Mouse (Mus musculus) layer of hippocampus, adult 11-12 months (tissue): ENCODE measurements around the gene Dnah3.

Source experiments
- DNase-seq: peaks from one replicate; pipeline ENCODE4 v3.0.0; 2022; ENCODE audit warnings: low spot score

Dnah3 gene

GRCm38 (mm10) chr7:119873050-119873449 lies 222.0 kb downstream of the Dnah3 start:
- no peak for DNase-seq
